Mouse (Mus musculus): Measurements from ENCODE around the gene Mpz. TPM values are rescaled to one million over a fixed set of nuclear protein-coding genes. Genes with fewer than 3 reads are reported as not detected.

Mpz gene
- polyA plus RNA-seq, 1 experiment from 2014 or later: 7.7 TPM

DNA sequence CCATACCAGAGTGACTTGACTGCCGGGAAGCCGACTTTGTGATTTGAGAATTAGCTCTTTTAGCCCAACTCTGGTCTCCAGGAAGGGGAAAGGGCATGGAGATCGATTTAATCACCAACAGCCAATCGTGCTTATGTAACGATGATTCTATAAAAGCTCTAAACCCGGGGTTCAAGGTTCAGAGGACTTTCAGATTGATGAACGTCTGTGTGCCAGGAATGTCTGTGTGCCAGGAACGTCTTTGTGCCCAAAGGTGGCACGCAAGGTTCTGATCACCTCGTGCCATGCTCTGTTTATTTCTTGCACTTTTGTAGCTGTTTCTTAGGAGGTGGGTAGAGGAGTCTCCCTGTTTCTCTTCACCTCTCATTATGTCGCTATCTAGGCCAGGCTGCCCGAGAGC is 18.4 kb downstream of the Mpz start:
- Histone ChIP-seq H3K9ac (no peak overlapping the region), H3K4me1 (no peaks in the 10 kb centered on the region), H3K27me3 (no peaks in the 10 kb centered on the region), H3K27ac (no peak overlapping the region), H3K4me2 (no peak overlapping the region), H3K4me3 (no peak overlapping the region), H3K36me3 (no peaks in the 10 kb centered on the region), H3K9me3 (no peaks in the 10 kb centered on the region)
- 88% methylated on average over 12 of the region's 12 CpGs for WGBS
- no peak for ATAC-seq (ENCODE audit: insufficient number of reproducible peaks, insufficient read depth, low FRiP score, low TSS enrichment, low read depth)

DNA sequence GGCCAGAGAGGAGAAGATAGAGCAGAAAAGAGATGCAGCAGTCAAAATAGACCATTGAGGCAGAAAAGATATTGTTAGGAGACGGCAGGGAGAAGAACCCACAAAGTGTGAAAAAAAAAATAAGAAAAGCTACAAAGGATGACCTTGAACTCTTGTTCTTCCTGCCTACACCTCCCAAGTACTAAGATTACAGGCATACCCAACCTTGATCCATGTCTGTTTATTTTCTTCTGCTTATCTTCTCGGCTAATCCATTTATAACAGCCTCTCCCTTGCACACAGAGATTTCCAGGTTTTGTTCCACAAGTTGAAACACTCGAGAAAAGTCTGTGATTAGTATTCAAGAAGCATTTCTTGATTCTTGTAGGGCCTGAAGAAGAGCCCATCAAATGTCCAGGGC is 19.4 kb downstream of the Mpz start:
- no peak for ATAC-seq (ENCODE audit: insufficient number of reproducible peaks, insufficient read depth, low FRiP score, low TSS enrichment, low read depth)
- no peak overlapping the region for H3K27ac ChIP-seq
- H3K4me2 ChIP-seq: no peak overlapping the region
- no peak overlapping the region for H3K9ac ChIP-seq
- no peaks in the 10 kb centered on the region for H3K9me3 ChIP-seq
- H3K27me3 ChIP-seq: no peaks in the 10 kb centered on the region
- no peak overlapping the region for H3K4me3 ChIP-seq
- WGBS: 66% methylated on average over 3 of the region's 3 CpGs
- H3K4me1 ChIP-seq: no peaks in the 10 kb centered on the region
- no peaks in the 10 kb centered on the region for H3K36me3 ChIP-seq

DNA sequence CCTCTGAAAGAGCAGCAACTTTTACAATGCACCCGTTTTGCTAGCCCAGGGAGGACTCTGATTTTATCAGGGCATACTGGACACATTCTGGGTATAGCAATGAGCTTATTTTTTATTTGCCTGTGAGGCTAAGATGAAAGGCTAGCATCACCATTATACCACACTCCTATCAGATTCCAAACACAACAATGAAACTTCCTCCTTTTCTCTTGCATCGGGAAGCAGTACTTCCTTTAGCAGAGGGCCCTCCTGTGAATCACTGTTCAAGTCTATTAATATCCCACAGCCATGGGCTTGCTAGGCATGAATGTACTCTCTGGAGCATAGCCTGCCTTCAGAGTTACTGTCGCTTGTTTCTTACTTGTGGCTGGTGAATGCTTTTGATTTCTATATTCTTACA is 20.6 kb downstream of the Mpz start:
- H3K4me1 ChIP-seq: no peaks in the 10 kb centered on the region
- no peaks in the 10 kb centered on the region for H3K9me3 ChIP-seq
- H3K36me3 ChIP-seq: no peaks in the 10 kb centered on the region
- no peak overlapping the region for H3K4me3 ChIP-seq
- no peaks in the 10 kb centered on the region for H3K27me3 ChIP-seq
- no peak overlapping the region for H3K9ac ChIP-seq
- H3K4me2 ChIP-seq: no peak overlapping the region
- peak overlapping the region; percentile 22; the same call in 1 of the 2 replicates for H3K27ac ChIP-seq
- 54% methylated on average over 3 of the region's 3 CpGs for WGBS
- ATAC-seq (ENCODE audit: insufficient number of reproducible peaks, insufficient read depth, low FRiP score, low TSS enrichment, low read depth): no peak

DNA sequence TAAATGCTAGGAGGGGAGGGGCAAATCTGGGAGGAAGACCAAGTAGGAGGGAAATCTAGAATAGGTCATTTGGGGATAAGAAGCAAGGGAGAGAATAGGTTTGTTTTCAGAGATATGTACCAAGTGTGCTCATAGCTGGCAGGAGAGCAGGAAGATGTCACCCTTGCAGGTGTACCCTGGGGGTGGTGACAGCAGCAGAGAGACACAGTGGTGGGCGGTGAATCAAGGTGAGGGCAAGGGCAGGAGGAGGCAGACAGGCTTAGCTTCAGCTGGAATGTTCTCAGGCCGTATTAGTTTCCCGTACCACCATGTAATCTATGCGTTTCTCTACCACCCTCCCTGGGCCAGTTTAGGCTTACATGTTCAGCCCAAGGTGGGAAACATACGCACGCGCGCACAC is 22.3 kb downstream of the Mpz start:
- no peak for ATAC-seq (ENCODE audit: insufficient number of reproducible peaks, insufficient read depth, low FRiP score, low TSS enrichment, low read depth)
- Histone ChIP-seq H3K27me3 (no peaks in the 10 kb centered on the region), H3K4me3 (no peak overlapping the region), H3K4me1 (no peaks in the 10 kb centered on the region), H3K9me3 (no peaks in the 10 kb centered on the region), H3K27ac (no peak overlapping the region), H3K9ac (no peak overlapping the region), H3K4me2 (no peak overlapping the region), H3K36me3 (no peaks in the 10 kb centered on the region)
- WGBS: 91% methylated on average over 8 of the region's 8 CpGs

DNA sequence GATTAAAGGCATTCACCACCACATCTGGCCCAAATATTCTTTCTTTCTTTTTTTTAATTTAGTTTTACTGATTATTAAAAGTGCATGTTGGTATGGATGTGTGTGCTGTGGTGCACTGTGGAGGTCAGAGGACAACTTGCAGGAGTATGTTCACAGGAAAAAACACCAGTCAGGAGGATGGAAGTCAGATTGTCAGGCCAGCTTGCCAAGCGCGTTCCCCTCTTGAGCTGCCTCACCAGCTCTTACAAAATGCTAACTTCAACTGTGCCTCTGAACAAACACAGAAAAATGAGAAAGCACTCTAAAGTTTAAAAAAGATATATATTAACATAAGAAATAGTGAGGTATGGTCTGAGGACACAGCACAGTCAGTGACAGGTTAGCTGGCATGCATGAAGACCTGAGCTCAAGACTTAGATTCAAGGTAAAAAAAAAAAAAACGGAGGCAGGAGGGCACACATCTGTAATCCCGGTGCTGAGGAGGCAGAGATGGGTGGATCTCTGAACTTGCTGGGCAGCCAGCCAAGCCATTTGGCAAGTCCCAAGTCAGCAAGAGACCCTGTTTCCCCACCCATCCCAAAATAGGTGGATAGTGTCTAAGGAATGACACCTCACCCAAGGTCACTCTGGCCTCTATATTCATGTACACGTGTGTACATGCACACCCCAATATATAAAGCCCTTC is 29.1 kb downstream of the Mpz start:
- Histone ChIP-seq H3K36me3 (no peaks in the 10 kb centered on the region), H3K9me3 (no peaks in the 10 kb centered on the region), H3K27ac (no peak overlapping the region), H3K27me3 (no peaks in the 10 kb centered on the region), H3K4me2 (no peak overlapping the region), H3K4me1 (no peaks in the 10 kb centered on the region), H3K9ac (no peak overlapping the region), H3K4me3 (no peak overlapping the region)
- no peak for ATAC-seq (ENCODE audit: insufficient number of reproducible peaks, insufficient read depth, low FRiP score, low TSS enrichment, low read depth)
- 72% methylated on average over 5 of the region's 5 CpGs for WGBS

DNA sequence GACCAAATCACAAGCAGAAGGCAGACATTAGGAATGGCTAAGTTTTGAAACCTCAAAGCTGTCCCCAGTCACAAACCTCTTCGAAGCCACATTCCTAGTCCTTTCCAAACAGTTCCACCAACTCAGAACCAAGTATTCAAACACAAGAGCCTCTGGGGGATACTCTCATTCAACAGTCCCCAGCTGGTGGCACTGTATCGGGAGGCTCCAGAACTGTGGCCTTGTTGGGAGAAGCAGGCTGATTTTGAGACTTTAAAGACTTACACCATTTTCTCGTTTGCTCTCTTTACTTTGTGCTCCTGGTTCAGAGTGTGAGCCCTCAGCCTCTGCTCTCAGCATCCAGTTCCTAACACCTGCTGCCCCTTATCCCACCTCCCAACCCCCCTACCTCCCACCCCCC is 32.5 kb downstream of the Mpz start:
- no peak overlapping the region for H3K4me2 ChIP-seq
- no peaks in the 10 kb centered on the region for H3K36me3 ChIP-seq
- no peaks in the 10 kb centered on the region for H3K9me3 ChIP-seq
- peaks cover under 1% of the 10 kb centered on the region; the same call in 1 of the 2 replicates for H3K4me1 ChIP-seq
- no peak overlapping the region for H3K4me3 ChIP-seq
- no peak overlapping the region for H3K27ac ChIP-seq
- ATAC-seq (ENCODE audit: insufficient number of reproducible peaks, insufficient read depth, low FRiP score, low TSS enrichment, low read depth): no peak
- no peaks in the 10 kb centered on the region; the same call in 1 of the 2 replicates for H3K27me3 ChIP-seq
- 80% methylated on average over 3 of the region's 3 CpGs for WGBS
- no peak overlapping the region for H3K9ac ChIP-seq

DNA sequence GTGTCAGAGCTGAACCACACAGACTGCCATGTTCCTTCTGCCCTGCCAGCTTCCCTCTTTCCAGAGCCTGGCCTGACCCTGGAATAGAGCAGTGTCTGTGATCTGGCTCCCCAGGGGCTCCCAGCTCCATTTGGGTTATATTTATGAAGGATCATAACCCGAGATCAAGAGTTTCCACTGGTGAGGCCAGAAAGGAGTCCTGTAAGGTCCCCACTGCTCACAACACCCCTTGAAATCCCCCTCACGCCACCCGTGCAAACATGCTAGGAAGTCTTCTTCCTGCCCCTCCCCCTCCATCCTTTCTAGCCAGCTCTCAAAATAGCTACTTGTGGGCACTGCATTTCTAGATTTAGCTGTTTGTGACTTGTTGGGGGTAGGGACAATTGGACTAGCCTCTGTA is 33.1 kb downstream of the Mpz start:
- no peaks in the 10 kb centered on the region for H3K36me3 ChIP-seq
- ATAC-seq (ENCODE audit: insufficient number of reproducible peaks, insufficient read depth, low FRiP score, low TSS enrichment, low read depth): no peak
- H3K27me3 ChIP-seq: no peaks in the 10 kb centered on the region; the same call in 1 of the 2 replicates
- no peak overlapping the region for H3K4me3 ChIP-seq
- no peak overlapping the region for H3K4me2 ChIP-seq
- no peak overlapping the region for H3K9ac ChIP-seq
- H3K9me3 ChIP-seq: no peaks in the 10 kb centered on the region
- peaks cover 5% of the 10 kb centered on the region; the same call in 1 of the 2 replicates for H3K4me1 ChIP-seq
- H3K27ac ChIP-seq: 0 out of 2 replicates have a peak overlapping the region, but pooled peaks have one; percentile 44
- WGBS: 59% methylated on average over 3 of the region's 3 CpGs

DNA sequence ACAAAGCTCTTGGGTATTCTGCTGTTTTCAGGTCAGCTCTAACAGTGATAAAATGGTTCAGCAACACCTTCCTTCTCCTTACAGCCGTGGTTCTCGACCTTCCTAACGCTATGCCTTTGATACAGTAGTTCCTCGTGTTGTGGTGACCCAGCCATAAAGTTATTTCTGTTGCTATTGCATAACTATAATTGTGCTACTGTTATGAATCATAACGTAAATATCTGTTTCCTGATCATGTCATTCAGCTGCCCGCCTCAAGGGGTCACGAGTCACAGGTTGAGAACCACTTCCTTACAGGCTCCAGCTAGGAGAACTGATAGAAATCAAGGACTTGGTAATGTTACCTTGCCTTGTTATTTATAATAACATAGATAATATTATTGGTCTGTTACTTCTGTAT is 33.8 kb downstream of the Mpz start:
- Histone ChIP-seq H3K9ac (no peak overlapping the region), H3K4me1 (peaks cover 11% of the 10 kb centered on the region), H3K27me3 (no peaks in the 10 kb centered on the region; the same call in 1 of the 2 replicates), H3K9me3 (no peaks in the 10 kb centered on the region), H3K27ac (no peak overlapping the region), H3K4me3 (no peak overlapping the region), H3K4me2 (no peak overlapping the region), H3K36me3 (no peaks in the 10 kb centered on the region)
- no peak for ATAC-seq (ENCODE audit: insufficient number of reproducible peaks, insufficient read depth, low FRiP score, low TSS enrichment, low read depth)
- WGBS: 77% methylated on average over 7 of the region's 7 CpGs

DNA sequence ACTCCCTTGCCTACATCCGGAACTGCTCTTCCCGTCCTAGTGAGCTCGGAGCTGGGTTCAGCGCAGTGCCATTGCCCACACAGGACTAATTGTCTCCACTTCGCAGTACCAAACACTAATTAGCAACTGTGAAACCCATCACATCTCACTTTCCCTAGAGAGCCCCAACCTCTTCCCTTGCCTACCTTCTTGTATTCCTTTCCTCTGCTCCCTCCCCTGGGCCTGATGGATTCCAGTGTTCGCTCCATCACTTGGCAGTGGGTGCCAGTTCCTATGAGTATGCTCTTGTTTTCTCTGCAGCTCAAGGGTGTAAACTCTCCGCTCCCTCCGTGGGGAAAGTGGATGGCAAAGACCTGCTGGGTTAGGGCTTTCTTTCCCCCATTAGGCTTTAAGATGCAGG is 35.1 kb downstream of the Mpz start:
- no peak overlapping the region for H3K4me2 ChIP-seq
- H3K4me3 ChIP-seq: no peak overlapping the region
- H3K4me1 ChIP-seq: peaks cover 18% of the 10 kb centered on the region
- no peaks in the 10 kb centered on the region for H3K36me3 ChIP-seq
- H3K27me3 ChIP-seq: peaks cover under 1% of the 10 kb centered on the region; the same call in 1 of the 2 replicates
- 63% methylated on average over 8 of the region's 8 CpGs for WGBS
- no peak for ATAC-seq (ENCODE audit: insufficient number of reproducible peaks, insufficient read depth, low FRiP score, low TSS enrichment, low read depth)
- no peaks in the 10 kb centered on the region for H3K9me3 ChIP-seq
- H3K27ac ChIP-seq: no peak overlapping the region
- H3K9ac ChIP-seq: no peak overlapping the region

DNA sequence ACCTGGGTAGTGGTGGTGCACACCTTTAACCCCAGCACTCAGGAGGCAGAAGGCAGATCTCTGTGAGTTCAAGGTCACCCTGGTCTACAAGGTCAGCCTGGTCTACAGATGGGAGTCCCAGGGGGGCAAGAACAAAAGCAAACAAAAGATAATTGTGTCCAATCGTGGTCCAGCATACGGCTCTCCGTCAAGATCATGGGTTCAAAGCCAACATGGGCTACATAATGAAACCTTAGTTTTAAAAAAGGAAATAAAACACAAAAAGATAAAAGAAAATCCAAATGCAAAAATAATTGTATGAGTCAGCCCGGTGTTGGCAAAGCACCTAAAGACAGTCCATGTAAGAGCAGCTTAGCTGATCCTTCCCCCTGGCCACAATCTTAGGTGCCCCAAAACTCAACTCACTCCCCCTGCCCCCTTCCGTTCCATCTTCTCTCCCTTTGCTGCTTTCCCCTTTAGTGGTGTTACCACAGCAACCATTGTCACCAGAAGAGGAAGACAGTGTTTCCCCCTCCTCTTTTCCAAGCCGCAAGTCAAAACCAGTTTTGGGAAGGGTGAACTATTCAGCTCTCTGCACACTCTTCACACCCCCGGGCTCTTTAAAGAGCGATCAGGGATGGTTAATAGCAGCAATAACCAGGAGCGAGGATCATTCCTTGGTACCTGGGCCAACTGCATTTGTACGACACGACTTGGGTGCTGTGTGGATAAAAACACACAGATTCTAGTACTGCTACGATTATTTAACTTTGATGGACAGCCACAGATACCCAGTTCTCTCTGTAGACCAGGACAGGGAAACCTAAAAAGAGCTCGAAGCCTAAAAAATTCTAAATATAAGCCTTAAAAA is 37.6 kb downstream of the Mpz start:
- H3K4me1 ChIP-seq: peaks cover 22% of the 10 kb centered on the region
- peaks cover 25% of the 10 kb centered on the region for H3K27me3 ChIP-seq
- no peak overlapping the region for H3K4me3 ChIP-seq
- no peaks in the 10 kb centered on the region for H3K9me3 ChIP-seq
- H3K4me2 ChIP-seq: no peak overlapping the region
- no peaks in the 10 kb centered on the region for H3K36me3 ChIP-seq
- no peak overlapping the region for H3K9ac ChIP-seq
- no peak for ATAC-seq (ENCODE audit: insufficient number of reproducible peaks, insufficient read depth, low FRiP score, low TSS enrichment, low read depth)
- H3K27ac ChIP-seq: 0 out of 2 replicates have a peak overlapping the region, but pooled peaks have one; percentile 2
- WGBS: 56% methylated on average over 13 of the region's 13 CpGs

DNA sequence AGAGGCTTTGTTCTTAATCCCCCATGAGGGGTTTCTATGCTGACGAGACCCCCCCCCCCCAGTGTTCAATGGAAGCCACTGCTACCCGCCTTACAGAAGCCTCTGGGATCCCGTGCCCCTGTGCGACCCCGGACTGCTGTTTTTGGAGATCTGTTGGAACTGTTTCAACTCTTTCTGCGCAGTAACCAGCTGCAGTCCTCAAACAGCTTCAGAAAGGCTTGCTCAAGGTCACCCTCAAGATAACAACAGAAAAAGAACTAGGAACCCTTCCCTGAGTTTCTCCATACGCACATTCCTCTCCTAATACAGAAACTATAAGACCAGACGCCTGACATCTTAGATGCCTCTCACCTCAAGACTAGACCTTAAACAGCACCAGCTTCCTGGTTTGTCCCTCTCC is 38.5 kb downstream of the Mpz start:
- no peaks in the 10 kb centered on the region for H3K9me3 ChIP-seq
- H3K27ac ChIP-seq: peak overlapping the region; percentile 66; the same call in 1 of the 2 replicates
- no peak overlapping the region for H3K4me3 ChIP-seq
- no peak for ATAC-seq (ENCODE audit: insufficient number of reproducible peaks, insufficient read depth, low FRiP score, low TSS enrichment, low read depth)
- peaks cover 34% of the 10 kb centered on the region for H3K27me3 ChIP-seq
- H3K4me1 ChIP-seq: peaks cover 32% of the 10 kb centered on the region
- peak overlapping the region; percentile 7 for H3K4me2 ChIP-seq
- WGBS: 11% methylated on average over 8 of the region's 8 CpGs
- no peak overlapping the region for H3K9ac ChIP-seq
- no peaks in the 10 kb centered on the region for H3K36me3 ChIP-seq
